Mouse (Mus musculus): ENCODE measurements around the gene Uggt1. TPM values are rescaled to one million over a fixed set of nuclear protein-coding genes. Genes with fewer than 3 reads are reported as not detected.

The Uggt1 gene
- polyA plus RNA-seq, 1 experiment from 2014 or later, result 15.8 TPM

DNA sequence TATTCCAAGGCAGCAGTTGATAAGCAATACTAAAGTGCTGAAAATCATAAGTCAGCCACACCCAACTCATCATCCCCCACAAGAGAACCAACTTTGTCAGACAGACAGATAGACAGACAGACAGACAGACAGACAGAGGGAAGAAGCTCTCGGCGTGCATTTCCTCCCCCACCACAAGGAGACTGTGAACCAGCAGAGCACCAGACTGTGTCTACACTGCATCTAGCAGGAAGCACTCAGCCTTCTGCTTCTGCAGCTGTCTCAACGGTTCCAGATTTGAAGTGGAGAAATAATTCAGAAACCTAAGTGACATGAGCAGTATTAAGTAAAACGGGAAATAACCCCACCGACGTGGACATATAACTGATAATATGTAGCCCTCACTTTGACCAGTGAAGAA, 71.6 kb downstream of the Uggt1 start:
- no peak for DNase-seq
- Histone ChIP-seq H3K9ac (replicated peaks) (no peak overlapping the region), H3K4me1 (ENCODE audit: insufficient read depth) (no peaks in the 10 kb centered on the region), H3K36me3 (replicated peaks; ENCODE audit: insufficient read depth, low read length) (peaks cover 76% of the 10 kb centered on the region), H3K4me2 (ENCODE audit: low read depth, low read length) (no peak overlapping the region), H3K27ac (ENCODE audit: low read depth) (no peak overlapping the region), H3K9me3 (ENCODE audit: low read length) (no peaks in the 10 kb centered on the region), H3K27me3 (ENCODE audit: insufficient read depth, low read length) (no peaks in the 10 kb centered on the region), H3K4me3 (ENCODE audit: low read depth, low read length) (no peak overlapping the region)
- 65% methylated on average over 6 of the region's 6 CpGs for WGBS (ENCODE audit: insufficient replicate concordance)
- ATAC-seq, result no peak
- TF ChIP-seq EP300 (IDR thresholded peaks at IDR 0.05; ENCODE audit: low read depth), result no peak
- no peak for TF ChIP-seq CTCF (IDR thresholded peaks at IDR 0.05; ENCODE audit: low read depth)

DNA sequence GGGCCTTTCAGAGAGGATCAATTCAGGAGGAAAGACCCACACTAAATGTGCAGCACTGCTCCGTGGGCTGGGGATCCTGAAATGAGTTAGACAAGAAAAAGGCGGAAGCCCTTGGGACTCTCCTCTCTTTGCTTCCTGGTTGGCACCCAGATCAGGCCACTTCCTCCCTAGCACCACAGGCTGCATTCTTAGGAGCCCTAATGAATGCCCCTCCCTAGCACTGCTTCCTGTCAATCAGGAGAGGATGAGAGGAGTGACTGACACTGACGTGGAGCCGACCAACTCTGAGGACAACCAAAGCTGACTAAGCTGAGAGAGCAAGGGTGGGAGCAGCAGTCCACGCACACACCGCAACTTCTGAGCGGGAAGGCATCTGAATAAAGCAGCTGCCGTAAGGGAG, 81.8 kb downstream of the Uggt1 start:
- no peak for TF ChIP-seq CTCF (IDR thresholded peaks at IDR 0.05; ENCODE audit: low read depth)
- no peak for TF ChIP-seq EP300 (IDR thresholded peaks at IDR 0.05; ENCODE audit: low read depth)
- Histone ChIP-seq H3K4me3 (ENCODE audit: low read depth, low read length) (no peak overlapping the region), H3K9me3 (ENCODE audit: low read length) (no peaks in the 10 kb centered on the region), H3K4me2 (ENCODE audit: low read depth, low read length) (no peak overlapping the region), H3K27ac (ENCODE audit: low read depth) (no peak overlapping the region), H3K4me1 (ENCODE audit: insufficient read depth) (no peaks in the 10 kb centered on the region), H3K9ac (replicated peaks) (no peak overlapping the region), H3K27me3 (ENCODE audit: insufficient read depth, low read length) (no peaks in the 10 kb centered on the region), H3K36me3 (replicated peaks; ENCODE audit: insufficient read depth, low read length) (peaks cover 64% of the 10 kb centered on the region)
- ATAC-seq (peak; percentile 35; the same call in 1 of the 2 replicates), DNase-seq (no peak)
- WGBS (ENCODE audit: insufficient replicate concordance), result 62% methylated on average over 8 of the region's 8 CpGs

DNA sequence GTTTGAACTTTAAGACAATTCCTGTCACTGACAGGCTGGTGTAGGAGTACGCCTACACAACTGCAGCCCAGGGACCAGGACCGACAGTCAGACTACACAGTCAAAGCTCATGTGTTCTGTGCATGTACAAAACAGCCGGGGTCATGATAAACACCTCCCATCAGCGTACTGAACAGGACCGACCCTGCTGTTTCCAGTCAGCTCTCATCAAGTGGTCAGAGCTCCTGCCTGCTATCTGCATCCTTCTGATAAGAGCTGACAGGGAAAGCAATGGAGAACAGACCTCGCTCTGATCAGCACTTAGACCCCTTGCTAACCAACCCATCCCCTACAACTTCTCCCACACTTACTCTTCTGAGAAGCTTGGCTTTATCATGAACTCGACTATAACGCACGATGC, 83.3 kb downstream of the Uggt1 start:
- Histone ChIP-seq H3K27ac (ENCODE audit: low read depth) (no peak overlapping the region), H3K9ac (replicated peaks) (no peak overlapping the region), H3K4me3 (ENCODE audit: low read depth, low read length) (no peak overlapping the region), H3K36me3 (replicated peaks; ENCODE audit: insufficient read depth, low read length) (peaks cover 71% of the 10 kb centered on the region), H3K4me2 (ENCODE audit: low read depth, low read length) (no peak overlapping the region), H3K9me3 (ENCODE audit: low read length) (no peaks in the 10 kb centered on the region), H3K27me3 (ENCODE audit: insufficient read depth, low read length) (no peaks in the 10 kb centered on the region), H3K4me1 (ENCODE audit: insufficient read depth) (no peaks in the 10 kb centered on the region)
- DNase-seq (no peak), ATAC-seq (peak; percentile 35; the same call in 1 of the 2 replicates)
- 52% methylated on average over 9 of the region's 9 CpGs for WGBS (ENCODE audit: insufficient replicate concordance)
- TF ChIP-seq EP300 (IDR thresholded peaks at IDR 0.05; ENCODE audit: low read depth) (no peak), CTCF (IDR thresholded peaks at IDR 0.05; ENCODE audit: low read depth) (no peak)

DNA sequence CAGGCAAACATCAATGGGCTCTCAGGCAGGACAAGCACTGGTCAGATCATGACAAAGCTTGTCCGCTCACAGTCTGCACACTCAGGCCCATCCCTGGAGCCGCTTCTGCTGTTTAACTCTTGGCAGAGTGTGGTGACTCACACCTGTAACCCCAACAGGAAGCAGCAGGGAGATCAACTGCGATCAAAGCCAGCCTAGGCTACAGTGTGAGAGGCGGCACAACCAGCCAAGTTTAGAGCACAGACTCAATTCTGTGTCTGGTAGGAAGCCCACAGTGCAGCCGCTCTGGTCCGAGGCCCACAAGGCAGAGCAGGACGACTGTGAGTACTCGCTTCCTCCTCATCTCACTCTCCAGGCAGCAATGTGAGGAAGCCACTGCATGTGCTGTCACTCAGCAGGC, 84.3 kb downstream of the Uggt1 start:
- H3K4me2 ChIP-seq (ENCODE audit: low read depth, low read length), result no peak overlapping the region
- no peaks in the 10 kb centered on the region for H3K9me3 ChIP-seq (ENCODE audit: low read length)
- peaks cover 68% of the 10 kb centered on the region for H3K36me3 ChIP-seq (replicated peaks; ENCODE audit: insufficient read depth, low read length)
- no peak overlapping the region for H3K27ac ChIP-seq (ENCODE audit: low read depth)
- ATAC-seq, result no peak
- no peak for DNase-seq
- H3K4me3 ChIP-seq (ENCODE audit: low read depth, low read length), result no peak overlapping the region
- 63% methylated on average over 8 of the region's 8 CpGs for WGBS (ENCODE audit: insufficient replicate concordance)
- TF ChIP-seq CTCF (IDR thresholded peaks at IDR 0.05; ENCODE audit: low read depth) (no peak), EP300 (IDR thresholded peaks at IDR 0.05; ENCODE audit: low read depth) (no peak)
- no peaks in the 10 kb centered on the region for H3K27me3 ChIP-seq (ENCODE audit: insufficient read depth, low read length)
- H3K9ac ChIP-seq (replicated peaks), result no peak overlapping the region
- H3K4me1 ChIP-seq (ENCODE audit: insufficient read depth), result no peaks in the 10 kb centered on the region

DNA sequence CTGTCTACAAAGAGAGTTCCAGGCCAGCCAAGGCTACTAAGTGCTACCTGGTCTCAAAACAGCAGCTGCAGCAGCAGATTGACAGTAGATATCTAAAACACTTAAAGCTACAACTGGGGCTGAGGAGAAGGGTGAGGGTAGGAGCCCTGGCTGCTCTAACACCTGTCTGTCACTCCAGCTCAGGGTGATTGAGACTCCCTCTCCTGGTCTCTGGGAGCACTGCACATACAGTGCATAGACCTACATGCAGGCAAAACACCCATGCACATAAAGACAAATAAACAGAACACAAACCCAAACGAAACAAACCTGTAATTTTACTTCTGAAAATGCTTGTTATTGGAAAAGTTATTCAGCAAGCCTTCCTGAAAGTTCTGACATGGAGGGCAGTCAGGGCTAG, 95.1 kb downstream of the Uggt1 start:
- Histone ChIP-seq H3K36me3 (replicated peaks; ENCODE audit: insufficient read depth, low read length) (peaks cover 83% of the 10 kb centered on the region), H3K4me3 (ENCODE audit: low read depth, low read length) (no peak overlapping the region), H3K27ac (ENCODE audit: low read depth) (no peak overlapping the region), H3K27me3 (ENCODE audit: insufficient read depth, low read length) (no peaks in the 10 kb centered on the region), H3K4me2 (ENCODE audit: low read depth, low read length) (no peak overlapping the region), H3K4me1 (ENCODE audit: insufficient read depth) (peaks cover 3% of the 10 kb centered on the region; the same call in 1 of the 2 replicates), H3K9ac (replicated peaks) (no peak overlapping the region), H3K9me3 (ENCODE audit: low read length) (no peaks in the 10 kb centered on the region)
- WGBS (ENCODE audit: insufficient replicate concordance), result 53% methylated on average over 1 of the region's 1 CpGs
- peak; percentile 51 for DNase-seq
- TF ChIP-seq CTCF (IDR thresholded peaks at IDR 0.05; ENCODE audit: low read depth), result peak; percentile 73
- TF ChIP-seq EP300 (IDR thresholded peaks at IDR 0.05; ENCODE audit: low read depth), result no peak
- ATAC-seq, result no peak

DNA sequence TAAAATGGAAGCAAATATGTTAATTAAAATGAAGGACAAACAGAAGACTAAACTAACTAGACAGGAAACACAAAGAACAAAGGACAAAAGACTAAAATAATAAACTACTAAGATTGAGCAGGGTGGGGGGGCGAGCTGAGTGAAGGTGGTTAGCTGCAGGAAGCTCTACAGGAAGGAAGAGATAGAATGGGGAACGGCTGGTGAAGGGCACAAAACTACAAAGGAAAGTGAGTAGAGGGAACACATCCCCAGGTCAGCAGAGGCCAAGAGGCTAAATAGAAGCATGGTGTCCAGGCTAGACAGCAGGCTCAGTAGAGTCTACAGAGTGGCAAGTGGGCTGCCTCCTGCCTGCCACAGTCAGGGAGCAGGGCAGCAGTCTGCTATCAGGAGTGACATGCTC, 95.7 kb downstream of the Uggt1 start:
- Histone ChIP-seq H3K27me3 (ENCODE audit: insufficient read depth, low read length) (no peaks in the 10 kb centered on the region), H3K36me3 (replicated peaks; ENCODE audit: insufficient read depth, low read length) (peaks cover 84% of the 10 kb centered on the region), H3K27ac (ENCODE audit: low read depth) (no peak overlapping the region), H3K4me2 (ENCODE audit: low read depth, low read length) (no peak overlapping the region), H3K4me1 (ENCODE audit: insufficient read depth) (peaks cover 3% of the 10 kb centered on the region; the same call in 1 of the 2 replicates), H3K9ac (replicated peaks) (no peak overlapping the region), H3K9me3 (ENCODE audit: low read length) (no peaks in the 10 kb centered on the region), H3K4me3 (ENCODE audit: low read depth, low read length) (no peak overlapping the region)
- DNase-seq (no peak), ATAC-seq (no peak)
- WGBS (ENCODE audit: insufficient replicate concordance), result 55% methylated on average over 2 of the region's 2 CpGs
- TF ChIP-seq CTCF (IDR thresholded peaks at IDR 0.05; ENCODE audit: low read depth) (no peak), EP300 (IDR thresholded peaks at IDR 0.05; ENCODE audit: low read depth) (no peak)

DNA sequence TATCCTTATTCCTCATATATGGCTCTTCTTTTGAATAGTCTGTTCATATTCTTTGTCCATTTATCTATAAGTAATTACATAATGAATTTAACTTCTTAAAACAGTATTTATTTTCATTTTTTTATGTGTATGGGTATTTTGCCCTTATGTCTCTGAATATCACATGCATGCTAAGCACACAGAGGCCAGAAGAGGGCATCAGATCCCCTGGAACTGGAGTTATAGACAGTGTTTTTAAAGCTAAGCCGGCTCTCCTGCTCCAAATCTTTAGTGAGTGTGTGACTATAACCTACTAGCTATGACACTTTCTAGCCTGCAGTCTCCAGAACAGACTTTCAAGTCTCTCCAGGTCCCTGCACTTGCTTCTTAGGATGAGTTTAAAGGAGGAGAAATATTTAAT, 99.5 kb downstream of the Uggt1 start:
- ATAC-seq (no peak), DNase-seq (no peak)
- H3K4me2 ChIP-seq (ENCODE audit: low read depth, low read length), result no peak overlapping the region
- no peaks in the 10 kb centered on the region for H3K27me3 ChIP-seq (ENCODE audit: insufficient read depth, low read length)
- H3K4me3 ChIP-seq (ENCODE audit: low read depth, low read length), result no peak overlapping the region
- H3K9ac ChIP-seq (replicated peaks), result no peak overlapping the region
- peaks cover 3% of the 10 kb centered on the region; the same call in 1 of the 2 replicates for H3K4me1 ChIP-seq (ENCODE audit: insufficient read depth)
- H3K27ac ChIP-seq (ENCODE audit: low read depth), result no peak overlapping the region
- no peak for TF ChIP-seq EP300 (IDR thresholded peaks at IDR 0.05; ENCODE audit: low read depth)
- TF ChIP-seq CTCF (IDR thresholded peaks at IDR 0.05; ENCODE audit: low read depth), result peak; percentile 66
- 23% methylated on average over 1 of the region's 1 CpGs for WGBS (ENCODE audit: insufficient replicate concordance)
- peaks cover 61% of the 10 kb centered on the region for H3K36me3 ChIP-seq (replicated peaks; ENCODE audit: insufficient read depth, low read length)
- no peaks in the 10 kb centered on the region for H3K9me3 ChIP-seq (ENCODE audit: low read length)
